Mouse (Mus musculus): ENCODE measurements around the gene Fgd5.
A peak's percentile ranks its signal among the peaks of the same experiment; 100 is the strongest.
"Not testable (repeated sequence)": the region's sequence is repeated elsewhere in the genome, so short reads cannot be mapped to it uniquely, and the experiment has no call there.

Fgd5 gene

GRCm38 (mm10) chr6:91978371-91979300, at the start of gene Fgd5:
TSS of gene Fgd5 (plus strand) at chr6:91978878.
- DNase-seq (ENCODE audit: low spot score): no peak

GRCm38 (mm10) chr6:91931231-91931630, 47.4 kb upstream of the Fgd5 start:
- no peak for DNase-seq (ENCODE audit: low spot score)

- no peak for DNase-seq (ENCODE audit: low spot score)
Observed at GRCm38 (mm10) chr6:91938491-91938890, 40.2 kb upstream of the Fgd5 start.

GRCm38 (mm10) chr6:91948426-91948825, 30.3 kb upstream of the Fgd5 start:
- DNase-seq (ENCODE audit: low spot score): no peak

DNA sequence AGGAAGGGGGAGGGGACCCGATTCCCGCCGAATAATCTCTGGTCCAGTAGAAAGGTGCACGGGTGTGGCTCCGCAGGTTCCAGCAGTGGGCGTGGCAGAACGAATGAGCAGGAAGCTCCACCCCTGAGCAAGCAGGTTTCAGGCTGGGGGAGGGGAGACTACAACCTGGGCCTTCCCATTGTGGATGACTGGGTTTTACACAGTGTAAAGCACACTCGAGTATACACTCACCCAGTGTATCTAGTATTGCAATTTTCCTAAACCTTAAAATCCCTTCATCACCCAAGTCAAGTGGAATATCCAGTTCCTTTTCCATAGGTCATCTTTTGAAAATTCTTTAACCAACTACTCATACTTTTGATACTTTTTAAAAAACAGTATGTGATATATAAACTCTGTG, 20.7 kb upstream of the Fgd5 start:
- not testable (repeated sequence) for DNase-seq (ENCODE audit: low spot score)

DNA sequence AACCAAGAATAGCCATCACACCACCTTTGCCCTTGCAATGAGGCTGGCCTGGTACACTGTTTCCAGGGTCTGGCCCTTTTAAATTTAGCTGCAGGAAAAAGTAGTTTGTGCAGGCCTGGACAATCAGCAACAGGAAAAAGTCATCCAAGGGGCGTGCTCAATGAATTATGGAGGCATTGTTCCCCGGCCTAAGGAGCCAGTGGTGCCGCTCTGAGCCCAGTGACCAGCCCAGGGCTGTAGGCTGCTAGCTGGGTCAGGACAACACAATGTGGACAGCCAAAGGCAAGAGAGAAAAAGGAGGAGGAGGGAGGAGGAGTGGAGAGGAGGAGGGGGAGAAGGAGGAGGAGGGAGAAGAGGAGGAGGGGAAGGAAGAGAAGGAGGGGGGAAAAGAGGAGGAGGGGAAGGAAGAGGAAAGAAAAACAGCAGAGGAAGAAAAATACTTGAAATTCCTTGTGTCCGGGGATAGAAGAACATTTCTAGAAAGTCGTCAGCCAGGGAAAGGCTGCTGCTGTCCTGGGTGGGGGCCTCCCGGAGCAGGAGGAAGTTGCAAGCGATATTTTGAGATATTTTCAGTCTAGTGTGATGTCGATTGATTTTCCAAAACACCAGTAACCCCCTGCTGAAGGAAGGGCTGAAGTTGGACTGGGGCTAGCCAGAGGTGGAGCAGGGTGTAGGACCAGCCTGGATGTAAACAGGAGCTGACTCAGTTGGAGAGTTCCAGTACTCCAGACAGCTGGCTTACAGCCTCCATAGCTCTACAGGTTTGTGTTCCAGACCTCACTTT, 18.5 kb upstream of the Fgd5 start:
- DNase-seq (ENCODE audit: low spot score): no peak

- no peak for DNase-seq (ENCODE audit: low spot score)
Observed at GRCm38 (mm10) chr6:91963429-91963828, 15.2 kb upstream of the Fgd5 start.

DNA sequence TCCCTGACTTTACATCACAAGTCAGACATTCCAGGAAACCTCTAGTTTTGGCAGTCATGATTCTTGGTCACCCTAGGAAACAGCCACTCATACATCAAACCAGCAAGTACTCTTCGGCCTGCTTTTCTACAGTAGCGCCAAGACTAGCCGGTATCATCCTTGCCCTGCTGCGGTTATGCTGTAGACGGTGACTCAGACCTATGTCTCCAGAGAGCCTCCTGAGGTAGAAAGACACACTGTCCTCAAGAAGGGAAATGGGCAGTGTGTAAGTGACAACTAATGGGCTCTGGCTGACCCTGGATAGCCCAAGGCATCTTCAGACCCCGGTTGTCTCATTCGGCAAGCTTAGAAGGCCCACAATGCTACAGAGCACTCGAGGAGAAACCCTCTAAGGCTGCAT, 13.6 kb upstream of the Fgd5 start:
- DNase-seq (ENCODE audit: low spot score): no peak

DNA sequence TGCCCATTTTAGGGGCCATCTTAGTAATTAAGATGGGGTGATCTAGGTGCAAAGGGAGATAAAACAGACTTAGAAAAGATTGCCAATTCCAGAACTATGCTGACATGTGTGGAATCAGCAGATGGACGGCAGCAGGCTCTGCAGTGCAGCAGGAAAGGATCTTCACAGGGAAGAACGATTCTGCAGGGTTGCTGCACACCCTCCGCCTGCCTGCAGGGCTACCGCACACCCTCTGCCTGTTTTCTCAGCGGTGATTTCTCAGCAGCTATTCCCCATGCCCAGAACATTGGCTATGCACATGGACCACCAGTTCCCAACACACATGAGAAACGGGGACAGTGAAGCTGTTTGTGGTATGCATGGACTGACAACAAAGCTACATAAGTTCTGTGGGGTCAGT, 12.7 kb upstream of the Fgd5 start:
- no peak for DNase-seq (ENCODE audit: low spot score)

DNA sequence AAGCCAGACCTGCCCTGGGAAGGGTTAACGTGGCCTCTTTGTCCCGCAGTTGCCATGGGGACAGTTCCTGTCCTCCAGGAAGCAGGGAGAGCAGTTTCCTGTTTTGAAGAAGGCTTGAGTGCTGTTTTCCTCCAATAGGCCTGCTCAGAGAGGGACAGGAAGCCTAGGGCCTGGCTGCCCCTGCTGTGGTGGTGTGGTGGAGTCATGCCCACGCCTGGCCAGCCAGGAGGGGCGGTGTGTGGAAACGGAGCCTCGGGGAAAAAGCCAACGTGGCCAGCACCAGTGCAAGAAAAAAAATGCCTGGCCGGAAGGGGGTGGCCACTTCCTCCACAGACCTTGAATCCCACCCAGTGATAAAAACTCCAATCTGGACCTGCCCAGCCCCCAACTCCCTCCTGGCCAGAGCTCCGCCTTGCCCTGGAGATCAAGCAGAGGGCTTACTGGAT, 6.5 kb upstream of the Fgd5 start:
- no peak for DNase-seq (ENCODE audit: low spot score)

- DNase-seq (ENCODE audit: low spot score): no peak
Observed at GRCm38 (mm10) chr6:91973972-91974371, 4.7 kb upstream of the Fgd5 start.

DNA sequence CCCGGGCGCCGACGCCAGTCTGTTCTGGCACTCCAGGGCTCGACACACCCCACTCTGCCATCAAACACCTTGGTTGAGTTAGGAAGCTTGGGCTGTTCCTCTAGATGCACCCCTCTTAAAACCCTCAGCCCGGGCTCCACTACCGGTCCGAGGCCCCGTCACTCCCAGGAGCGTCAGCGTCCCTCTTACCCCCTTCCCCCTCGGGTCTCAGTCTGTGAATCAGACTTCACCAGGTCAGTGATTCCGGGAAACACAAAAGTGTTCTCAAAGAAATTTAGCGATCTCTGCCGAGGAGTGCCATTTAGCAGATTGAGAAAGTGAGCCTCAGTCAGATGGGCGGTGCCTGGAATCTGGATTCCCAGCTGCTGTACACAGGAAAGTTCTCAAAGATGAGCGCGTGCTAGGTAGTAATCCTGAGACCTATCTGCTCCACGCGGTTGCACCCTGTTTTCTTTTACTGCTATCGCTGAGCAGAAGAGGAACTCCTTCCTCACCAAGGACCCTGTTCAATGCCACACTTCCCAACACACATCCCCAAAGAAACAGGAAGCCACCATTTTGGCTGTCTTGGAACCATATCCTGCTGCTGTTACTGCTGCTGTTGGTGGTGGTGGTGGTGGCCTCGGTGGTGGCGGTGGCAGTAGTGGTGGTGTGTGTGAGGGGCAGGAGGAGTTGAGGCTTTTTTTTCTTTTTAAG, 771 bp downstream of the Fgd5 start:
- DNase-seq (ENCODE audit: low spot score): no peak

DNA sequence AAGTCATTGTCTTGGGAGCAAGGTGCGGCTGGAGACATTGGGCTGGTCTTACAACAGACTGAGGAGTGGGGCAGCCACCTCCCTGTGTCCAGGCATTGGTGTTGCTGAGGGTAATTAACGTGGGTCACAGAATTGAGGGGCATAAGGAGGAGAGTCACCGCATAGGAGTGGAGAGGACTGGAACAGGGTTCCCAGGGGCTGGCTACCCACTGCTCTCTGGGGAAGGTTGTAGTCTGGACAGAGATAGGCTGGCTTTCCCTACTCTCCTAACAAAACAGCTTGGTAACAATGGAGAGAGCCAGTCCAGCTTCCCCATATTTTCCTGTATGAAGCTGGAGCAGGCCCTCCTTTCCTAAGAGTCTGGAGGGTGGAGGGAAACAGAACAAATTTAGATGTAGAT, 1.3 kb downstream of the Fgd5 start:
- no peak for DNase-seq (ENCODE audit: low spot score)

DNA sequence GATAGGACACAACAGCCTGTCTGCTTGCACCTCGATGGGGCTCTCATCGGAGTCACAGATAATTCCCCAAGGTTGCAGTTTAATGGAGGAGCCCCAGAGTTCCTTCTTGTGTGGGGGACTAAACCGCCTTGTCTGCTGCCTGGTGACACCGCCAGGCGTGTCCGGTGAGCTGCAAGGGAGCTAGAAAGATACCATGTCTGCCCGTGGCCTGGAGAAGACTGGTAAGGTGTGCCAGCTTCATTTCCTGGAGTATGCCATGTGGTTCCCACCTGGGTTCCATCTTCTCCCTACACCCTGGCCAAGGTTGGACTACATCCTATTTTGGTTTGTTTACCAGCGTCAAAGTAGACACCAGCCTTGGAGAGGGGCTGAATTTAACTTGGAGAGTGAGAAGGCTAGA, 11.4 kb downstream of the Fgd5 start:
- no peak for DNase-seq (ENCODE audit: low spot score)

- peak; percentile 63 for DNase-seq (ENCODE audit: low spot score)
Observed at GRCm38 (mm10) chr6:91992823-91993222, 14.1 kb downstream of the Fgd5 start.

GRCm38 (mm10) chr6:91993795-91994505, 15.3 kb downstream of the Fgd5 start:
- peak; percentile 72 for DNase-seq (ENCODE audit: low spot score)

GRCm38 (mm10) chr6:91996072-91996471, 17.4 kb downstream of the Fgd5 start:
- no peak for DNase-seq (ENCODE audit: low spot score)

GRCm38 (mm10) chr6:92002558-92003285, 24.0 kb downstream of the Fgd5 start:
- DNase-seq (ENCODE audit: low spot score): no peak

- no peak for DNase-seq (ENCODE audit: low spot score)
Observed at GRCm38 (mm10) chr6:92003646-92004045, 25.0 kb downstream of the Fgd5 start.

- DNase-seq (ENCODE audit: low spot score): no peak
Observed at GRCm38 (mm10) chr6:92004137-92004805, 25.6 kb downstream of the Fgd5 start.

- DNase-seq (ENCODE audit: low spot score): no peak
Observed at GRCm38 (mm10) chr6:92004806-92005205, 26.1 kb downstream of the Fgd5 start.

Data from c-Kit-positive CD71-positive TER-119-positive erythroid progenitor cells, embryonic 14.5 days (primary cell).